Mouse (Mus musculus) liver, embryonic 14.5 days (tissue): ENCODE data around the gene Gtf3c5.

Source experiments
- CTCF ChIP-seq: IDR thresholded peaks from 2 replicates; pipeline ENCODE4 v1.5.1; 2016; ENCODE audit warnings: antibody characterized with exemption, low read depth, control low read depth
- EP300 ChIP-seq: IDR thresholded peaks from 2 replicates; pipeline ENCODE4 v1.6.1; 2016; ENCODE audit warnings: antibody characterized with exemption, low read depth

DNA sequence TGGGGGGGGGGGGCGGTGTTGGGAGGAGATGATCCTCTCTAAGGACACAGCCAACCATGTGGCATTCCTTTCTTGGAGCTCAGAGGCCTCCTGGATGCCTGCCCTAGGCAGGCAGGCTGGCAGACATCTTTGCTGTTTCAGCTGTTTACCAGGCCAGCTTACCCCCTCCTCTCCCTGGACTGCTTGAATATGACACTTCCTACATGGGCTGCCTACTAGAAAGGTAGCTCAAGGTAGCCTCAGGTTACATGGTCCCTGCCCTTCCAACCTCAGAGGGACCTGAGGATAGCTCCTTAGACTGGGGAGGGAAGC, 44.8 kb downstream of the Gtf3c5 start:
- TF ChIP-seq CTCF = no peak
- TF ChIP-seq EP300 = no peak
